Mouse (Mus musculus) right cerebral cortex, postnatal 36 days (tissue): Measurements from ENCODE around the gene 6030408B16Rik.
A peak's percentile ranks its signal among the peaks of the same experiment; 100 is the strongest.

ENCODE experiments used
- DNase-seq, 2 experiments: peaks; one replicate each; pipeline ENCODE4 v3.0.0; 2022; ENCODE audit warnings: low spot score in 2 of 2, mixed read lengths in 1 of 2

Gene 6030408B16Rik

DNA sequence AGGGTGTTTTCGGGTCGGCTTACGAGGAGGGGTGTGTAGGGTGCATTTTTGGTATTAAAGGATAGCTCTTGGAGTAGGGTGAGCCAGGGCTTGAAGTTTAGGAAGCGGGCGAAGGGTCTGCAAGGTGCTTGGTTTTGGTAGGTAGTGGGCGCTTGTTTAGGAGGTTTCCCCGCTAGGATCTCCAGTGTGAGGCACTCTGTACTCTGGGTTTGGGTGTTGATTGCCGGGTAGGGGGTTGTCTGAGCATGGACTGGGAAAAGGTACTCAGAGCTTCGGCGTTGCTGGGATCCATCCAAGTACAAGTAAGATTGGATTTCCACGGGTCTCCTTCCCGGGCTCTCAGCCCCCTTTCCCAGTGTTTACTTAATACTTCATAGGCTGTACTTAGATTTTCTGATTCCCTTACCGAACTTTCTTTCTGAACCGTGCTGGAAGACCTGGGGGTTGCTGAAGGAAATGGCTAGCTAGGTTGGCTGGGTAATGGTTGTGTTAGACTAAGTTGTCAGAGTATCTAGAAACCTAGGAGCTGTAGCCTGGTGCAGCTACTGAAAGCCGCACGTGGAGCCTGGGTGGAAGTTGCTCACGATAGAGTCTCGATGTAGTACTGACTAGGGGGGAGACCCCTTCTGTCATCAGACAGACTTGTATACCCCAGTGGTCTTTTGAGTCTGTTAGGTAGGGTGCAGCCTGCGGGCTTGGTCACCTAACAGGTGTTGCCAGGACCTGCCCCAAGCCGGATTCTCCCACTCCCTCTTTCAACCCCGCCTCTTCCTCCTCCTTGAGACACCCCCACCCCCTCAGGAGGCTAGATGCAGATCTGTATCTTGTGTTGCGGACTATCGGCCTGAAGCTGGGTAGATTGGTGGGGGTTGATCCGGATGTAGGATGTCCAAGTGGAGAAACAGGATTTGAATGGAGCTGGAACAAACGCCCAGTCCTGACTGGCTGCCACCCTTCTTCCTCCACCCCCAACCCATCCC is 25.7 kb upstream of the 6030408B16Rik start:
- DNase-seq: no peak

DNA sequence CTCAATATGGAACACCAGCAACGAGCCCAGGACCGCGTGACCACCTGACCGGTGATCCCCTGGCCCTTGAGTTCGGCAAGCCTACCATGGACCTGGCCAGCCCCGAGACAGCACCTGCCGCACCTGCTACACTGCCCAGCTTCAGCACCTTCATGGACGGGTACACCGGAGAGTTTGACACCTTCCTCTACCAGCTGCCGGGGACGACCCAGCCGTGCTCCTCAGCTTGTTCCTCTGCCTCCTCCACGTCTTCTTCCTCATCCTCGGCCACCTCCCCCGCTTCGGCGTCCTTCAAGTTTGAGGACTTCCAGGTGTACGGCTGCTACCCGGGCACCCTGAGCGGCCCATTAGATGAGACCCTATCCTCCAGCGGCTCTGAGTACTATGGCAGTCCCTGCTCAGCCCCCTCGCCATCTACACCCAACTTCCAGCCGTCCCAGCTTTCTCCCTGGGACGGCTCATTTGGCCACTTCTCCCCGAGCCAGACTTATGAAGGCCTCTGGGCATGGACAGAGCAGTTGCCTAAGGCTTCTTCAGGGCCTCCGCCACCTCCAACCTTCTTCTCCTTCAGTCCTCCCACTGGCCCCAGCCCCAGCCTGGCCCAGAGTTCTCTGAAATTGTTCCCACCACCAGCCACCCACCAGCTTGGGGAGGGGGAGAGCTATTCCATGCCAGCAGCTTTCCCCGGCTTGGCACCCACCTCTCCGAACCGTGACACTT is 22.8 kb upstream of the 6030408B16Rik start:
- no peak for DNase-seq

DNA sequence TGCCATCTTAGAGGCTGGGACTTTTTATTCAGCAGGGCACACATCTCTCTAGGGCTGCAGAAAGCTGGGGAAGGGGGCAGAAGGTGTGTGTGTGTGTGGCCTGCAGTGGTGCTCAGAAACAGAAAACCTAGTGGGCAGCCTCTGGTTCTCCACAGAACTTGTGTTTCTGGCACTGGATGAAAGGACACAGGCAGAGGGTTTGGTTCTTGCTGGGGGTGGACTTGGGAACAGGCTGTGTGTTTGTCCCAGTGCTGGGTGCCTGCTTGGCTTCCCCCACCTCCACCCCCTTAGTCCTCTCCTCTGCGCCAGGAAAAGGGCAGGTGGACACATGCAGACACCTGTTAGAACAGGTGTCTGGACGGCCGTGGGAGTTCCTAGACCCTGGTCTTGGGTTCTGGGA is 21.9 kb upstream of the 6030408B16Rik start:
- DNase-seq: no peak

DNA sequence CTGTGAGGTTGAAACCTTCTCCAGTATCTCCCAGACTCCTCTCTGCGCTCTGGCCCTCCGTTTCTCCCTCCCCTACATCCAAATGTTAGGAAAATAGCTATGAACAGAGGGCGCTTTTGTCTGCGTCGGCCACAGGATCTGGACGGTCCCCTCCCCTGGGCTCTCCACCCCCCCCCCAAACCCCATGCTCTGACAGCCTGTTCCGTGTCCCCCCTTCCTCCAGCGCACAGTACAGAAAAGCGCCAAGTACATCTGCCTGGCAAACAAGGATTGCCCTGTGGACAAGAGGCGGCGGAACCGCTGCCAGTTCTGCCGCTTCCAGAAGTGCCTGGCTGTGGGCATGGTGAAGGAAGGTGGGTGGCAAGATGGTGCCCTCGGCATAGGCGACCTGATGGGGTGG is 21.5 kb upstream of the 6030408B16Rik start:
- no peak for DNase-seq

DNA sequence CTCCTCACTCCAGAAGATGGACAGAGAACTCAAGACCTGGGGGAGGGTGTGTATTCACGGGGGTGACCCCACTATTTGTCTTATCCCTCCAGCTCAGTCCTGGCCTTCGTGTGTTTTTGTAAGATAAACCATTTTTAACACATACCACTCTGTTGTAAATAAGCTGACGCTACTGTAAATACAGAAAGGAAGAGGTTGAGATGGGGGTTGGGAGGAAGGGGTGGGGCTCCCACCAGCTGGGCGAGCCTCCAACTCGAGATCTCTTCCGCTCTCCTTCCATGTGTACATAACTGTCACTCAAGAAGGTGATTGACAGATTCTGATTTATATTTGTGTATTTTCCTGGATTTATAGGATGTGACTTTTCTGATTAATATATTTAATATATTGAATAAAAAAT is 18.6 kb upstream of the 6030408B16Rik start:
- no peak for DNase-seq

DNA sequence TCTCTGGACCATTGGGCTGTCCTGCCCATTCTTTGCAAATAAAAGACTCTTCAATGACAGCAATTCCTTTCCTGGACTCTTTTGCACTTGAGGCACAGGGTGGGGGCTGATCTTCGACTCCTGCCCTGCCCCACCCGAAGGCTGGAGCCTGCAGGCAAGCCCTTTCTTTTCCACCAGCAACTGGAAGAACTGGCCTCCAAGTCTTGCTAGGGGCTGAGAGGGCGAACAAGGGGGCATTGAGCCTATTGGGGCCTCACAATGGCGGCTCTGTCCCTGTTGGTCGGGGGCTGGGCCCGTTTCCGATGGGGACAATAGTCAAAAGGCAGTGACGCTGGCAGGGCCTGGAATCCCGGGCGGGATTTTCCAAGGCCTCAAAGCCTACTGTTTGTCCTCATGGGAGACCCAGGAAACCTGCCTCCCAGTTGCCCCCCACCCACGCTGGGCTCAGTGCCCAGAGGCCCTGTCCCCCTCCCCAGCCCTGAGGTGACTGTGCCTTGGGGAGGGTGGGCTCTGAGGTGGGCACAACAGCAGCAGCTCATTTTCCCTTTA is 15.6 kb upstream of the 6030408B16Rik start:
- peak in 1 of 2 experiments; percentile 51 for DNase-seq

DNA sequence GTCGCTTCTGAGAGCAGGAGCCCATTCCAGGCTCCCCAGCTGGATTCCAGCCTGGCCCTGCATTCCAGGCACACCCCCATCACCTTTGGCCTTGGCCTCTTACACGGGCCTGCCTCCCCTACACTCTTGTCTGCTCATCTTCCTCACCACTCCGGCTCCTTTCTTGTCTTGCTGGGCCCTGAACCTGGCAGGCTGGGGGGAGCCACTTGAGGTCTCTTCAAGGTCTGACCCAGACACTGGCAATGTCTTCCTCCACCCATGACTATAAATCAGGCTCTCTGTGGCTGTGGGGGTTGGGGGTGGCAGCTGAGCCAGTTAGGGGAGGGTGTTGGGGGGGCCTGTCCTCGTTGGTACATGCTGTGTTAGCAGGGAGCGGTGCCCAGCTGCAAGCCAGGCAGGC is 14.4 kb upstream of the 6030408B16Rik start:
- no peak for DNase-seq

DNA sequence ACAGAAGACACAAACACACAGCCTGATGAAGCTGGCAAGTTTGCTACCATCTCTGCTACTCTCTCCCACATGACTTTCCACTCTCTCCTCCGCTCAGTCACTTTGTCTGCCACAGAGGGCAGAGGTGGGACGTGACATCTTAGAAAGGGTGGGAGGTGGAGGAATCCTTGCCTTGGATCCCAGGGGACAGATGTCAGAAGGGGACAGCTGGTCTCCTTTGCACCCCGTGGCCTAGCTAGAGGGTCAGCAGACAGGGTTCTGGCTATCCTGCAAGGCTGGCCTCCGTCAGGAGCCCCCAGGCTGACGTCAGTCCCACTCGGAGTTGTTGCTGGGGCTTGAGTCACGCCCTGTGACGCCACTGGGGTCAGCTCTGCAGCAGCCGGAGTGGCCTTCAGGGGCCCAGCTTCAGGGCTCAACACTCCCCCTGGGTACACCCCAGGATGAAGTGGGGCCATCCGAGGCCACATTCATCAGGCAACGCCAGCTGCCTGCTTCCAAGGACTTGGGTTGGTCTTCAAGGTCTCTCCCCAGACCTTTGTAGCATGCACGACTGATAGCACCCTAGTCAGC is 13.5 kb upstream of the 6030408B16Rik start:
- no peak for DNase-seq

DNA sequence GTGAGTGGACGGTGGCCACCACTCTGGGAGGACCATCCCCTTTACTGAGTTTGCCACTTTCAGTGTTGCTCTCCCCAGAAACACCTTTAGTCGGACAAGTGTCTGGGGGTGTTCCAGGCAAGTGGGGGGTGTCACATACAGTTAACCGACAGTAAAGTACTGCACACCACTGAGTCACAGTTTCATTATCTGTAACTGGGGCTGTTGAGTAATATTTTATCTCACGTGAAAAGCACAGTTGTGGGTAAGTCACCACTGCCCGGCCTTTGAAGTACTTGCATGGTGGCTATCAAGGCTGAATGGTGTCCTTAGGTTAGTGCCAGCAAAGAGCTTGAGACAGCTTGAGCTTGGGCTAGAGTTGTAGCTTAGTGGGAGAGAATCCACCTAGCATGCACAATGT is 10.5 kb upstream of the 6030408B16Rik start:
- no peak for DNase-seq

DNA sequence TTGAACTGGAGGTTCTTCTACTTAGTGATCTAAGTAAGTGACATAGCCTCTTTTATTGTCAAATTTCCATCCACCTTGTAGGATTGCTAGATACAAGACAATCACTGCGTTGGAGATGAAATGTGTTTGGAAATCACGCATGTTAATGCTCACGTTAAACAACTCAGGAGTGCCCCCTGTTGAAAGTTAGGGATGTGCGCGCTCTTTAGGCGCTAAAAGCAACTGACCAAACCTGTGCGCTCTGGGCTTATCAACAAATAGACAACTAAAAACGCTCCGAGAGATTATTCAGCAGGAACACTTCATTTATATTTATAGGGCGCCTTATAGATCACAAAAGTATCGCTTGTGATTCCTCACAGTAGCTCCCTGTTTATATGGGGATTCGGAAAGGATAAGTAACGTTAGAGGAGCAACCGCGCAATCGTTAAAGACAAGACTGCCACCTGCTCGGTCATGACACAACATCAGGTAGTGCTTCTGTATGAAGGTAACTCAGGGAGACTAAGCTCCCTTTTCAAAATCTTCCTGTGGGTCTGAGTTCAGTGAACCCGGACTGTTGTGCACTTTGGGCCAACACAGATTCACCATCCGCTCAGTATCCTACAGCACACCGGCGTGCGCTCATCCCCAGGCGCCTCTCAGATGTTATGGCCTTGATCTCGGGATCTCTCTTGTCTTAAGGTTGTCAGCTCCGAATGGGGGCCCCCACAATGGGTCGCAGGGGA is 9.7 kb upstream of the 6030408B16Rik start:
- no peak for DNase-seq

DNA sequence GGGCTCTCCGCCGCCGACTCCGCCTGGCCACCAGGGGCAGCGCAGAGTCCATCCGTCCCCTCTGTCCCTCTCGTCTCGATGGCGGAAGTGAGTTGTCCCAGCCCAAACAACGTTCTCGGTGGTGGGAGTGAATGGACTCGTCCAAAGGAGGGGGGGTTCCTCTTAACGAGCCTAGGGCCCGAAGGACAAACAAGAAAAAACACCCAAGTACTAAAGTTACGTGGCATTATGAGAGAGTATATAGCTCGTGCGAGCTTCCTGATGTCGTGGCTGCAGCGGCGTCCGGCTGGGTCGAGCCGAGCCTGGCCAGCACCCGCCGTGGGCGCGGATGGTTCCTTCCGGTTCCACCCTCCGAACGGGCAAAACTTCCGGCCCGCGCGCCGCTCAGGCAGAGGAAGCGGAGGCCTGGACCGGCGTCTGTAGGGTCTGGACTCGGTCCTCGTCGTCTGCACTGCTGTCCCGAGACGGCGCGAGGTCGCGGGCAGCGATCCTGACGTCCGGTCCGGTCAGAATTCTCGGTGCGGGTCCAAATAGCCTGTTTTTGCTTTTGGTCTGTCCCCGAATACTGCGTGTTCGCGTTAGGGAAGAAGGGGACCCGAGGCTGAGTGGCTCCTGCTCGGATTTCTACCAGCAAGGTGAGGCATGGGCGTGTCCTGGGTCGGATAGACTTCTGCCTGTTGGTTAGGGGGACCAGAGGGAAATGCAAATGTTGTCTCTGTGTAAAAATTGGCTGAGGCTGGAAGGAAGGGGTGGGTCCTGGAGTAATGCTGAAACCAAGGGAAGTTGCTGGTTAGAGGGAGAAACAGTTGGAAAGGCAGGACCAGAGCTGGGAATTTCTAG is 8.9 kb upstream of the 6030408B16Rik start, which contains the start of gene Atg101:
Gene Atg101, plus strand, starts transcription at position 362 of the 840 bp plus-strand sequence.
- DNase-seq: peak; percentile 78 to 82

DNA sequence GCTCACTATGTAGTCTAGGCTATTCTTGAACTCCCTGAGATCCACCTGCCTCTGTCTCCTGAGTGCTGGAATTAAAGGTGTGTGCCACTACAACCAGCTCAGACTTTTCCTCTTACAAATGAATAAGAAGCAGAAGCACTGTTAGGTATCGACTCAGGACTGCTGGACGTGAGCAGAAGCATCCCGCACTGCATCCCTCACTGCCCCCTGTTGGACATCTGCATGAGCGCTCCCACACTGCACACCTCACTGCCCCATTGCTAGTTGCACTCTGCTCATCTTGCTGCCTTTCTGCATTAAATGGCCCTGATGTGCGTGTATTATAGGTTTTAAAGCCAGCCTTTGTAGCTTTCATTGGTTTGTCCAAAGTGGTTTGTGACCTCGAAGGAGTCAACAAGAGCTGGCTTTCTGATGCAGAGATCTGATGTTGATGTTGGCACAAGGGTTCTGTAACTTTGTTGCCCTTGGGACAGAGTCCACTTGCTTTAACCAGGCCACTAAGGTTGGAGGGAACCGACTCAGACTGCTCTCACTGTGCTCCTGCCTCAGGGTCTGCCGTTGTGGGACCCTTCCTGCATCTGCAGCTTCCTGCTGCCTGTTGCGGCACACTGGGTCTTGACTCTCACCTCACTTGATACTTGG is 6.8 kb upstream of the 6030408B16Rik start:
- DNase-seq: no peak

DNA sequence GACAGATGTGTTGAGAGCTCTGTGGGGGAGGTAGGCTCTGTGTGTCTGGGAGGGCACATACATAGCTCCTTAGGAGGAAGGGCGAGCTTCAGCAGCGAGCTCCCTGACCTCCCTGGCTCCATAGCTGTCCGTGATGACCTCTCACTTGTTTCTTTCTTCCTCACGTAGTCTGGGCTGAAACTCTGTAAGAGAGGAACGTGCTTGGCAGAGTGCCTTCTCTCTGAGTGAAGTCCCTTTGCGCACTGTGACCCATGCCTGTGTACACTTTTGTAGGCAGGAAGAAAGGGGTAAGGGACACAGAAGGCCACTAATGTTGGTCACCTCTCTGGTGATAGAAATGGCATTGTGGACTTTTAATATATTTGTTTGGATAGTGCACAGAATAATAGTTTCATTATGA is 5.7 kb upstream of the 6030408B16Rik start:
- DNase-seq: no peak

DNA sequence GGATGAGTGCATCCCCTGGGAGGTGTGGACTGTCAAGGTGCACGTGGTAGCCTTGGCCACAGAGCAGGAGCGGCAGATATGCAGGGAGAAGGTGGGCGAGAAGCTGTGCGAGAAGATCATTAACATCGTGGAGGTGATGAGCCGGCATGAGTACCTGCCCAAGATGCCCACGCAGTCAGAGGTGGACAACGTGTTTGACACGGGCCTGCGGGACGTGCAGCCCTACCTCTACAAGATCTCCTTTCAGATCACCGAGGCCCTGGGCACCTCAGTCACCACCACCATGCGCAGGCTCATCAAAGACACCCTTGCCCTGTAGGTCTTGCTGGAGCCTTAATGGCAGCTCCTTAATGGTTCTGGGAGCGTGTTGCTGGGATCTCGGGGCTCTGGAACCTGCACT is 2.7 kb upstream of the 6030408B16Rik start:
- no peak for DNase-seq

DNA sequence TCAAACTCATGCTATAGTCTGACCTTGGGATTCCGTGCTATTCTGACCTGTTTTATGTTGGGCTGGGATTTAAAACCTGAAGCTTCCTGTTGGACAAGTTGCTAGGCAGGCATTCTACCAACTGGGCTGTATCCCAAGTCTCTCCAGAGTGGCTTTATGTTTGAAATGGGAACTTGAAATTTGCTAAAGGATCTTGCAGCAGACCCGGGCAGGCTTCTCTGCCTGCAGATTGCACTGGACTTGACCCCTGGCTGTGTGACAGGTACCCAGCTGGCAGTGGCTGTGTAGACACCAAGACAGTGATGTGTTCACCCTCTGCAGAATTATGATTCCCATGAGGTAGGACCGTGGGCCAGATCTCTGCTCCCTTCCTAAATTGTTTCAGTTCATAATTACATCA is 1.0 kb upstream of the 6030408B16Rik start:
- DNase-seq: no peak

DNA sequence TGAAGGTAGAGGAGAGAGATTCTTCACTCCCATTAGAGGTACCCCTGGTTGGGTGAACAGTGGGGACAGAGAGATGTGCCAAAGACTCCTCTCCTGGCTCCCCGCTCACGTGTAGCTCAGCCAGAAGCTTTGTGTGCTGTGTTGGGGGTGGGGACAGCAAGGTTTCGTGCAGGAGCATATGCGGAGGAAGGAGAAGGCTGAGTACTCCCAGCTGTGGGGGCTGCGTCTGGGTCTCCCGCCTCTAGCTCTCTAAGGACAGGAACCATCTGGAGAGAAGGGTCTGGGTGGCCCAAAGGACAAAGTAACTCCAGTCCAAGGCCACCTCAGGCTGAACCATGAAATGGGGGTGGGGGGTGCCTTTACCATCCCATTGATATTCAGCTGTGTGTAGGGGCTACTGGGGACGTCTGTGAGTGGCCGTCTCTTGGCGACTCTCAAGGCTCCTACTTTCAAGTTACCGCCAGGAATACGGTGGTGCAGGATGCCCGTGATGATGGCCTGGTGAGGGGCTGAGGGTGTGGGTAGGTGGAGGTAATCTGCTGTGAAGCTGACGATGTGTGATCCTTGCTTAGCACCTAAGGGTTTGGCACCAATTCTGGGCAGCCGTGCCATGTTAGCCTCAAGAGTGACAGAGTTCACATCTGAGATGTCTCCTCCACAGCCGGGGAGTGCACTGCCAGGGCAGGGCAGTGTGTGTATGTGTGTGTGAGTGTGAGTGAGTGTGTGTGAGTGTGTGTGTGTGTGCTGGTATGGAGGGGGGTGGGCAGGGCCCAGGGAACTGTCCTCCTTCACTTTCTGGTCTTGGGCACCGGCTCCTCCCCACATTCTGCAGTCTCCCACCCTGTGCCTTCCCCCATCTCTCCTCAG is 1.2 kb downstream of the 6030408B16Rik start:
- DNase-seq: no peak

DNA sequence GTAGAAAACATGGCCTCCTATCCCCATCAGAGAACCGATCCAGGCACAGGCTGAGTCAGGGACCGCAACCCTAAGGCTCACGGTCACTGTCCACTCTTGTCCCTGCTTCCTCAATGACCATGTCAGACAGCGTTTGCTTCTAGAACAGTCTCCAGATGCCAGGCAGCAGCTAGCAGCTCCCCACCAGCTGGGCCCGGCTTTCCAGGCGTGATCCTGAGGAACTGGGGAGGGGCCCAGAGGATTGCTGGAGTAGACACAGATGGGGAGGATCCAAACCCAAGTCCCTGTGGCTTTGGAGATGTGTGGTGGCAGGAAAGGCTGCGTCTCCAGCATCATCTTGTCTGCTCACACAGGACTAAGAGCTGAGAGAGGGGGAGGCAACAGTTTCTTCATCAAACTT is 2.1 kb downstream of the 6030408B16Rik start:
- no peak for DNase-seq

DNA sequence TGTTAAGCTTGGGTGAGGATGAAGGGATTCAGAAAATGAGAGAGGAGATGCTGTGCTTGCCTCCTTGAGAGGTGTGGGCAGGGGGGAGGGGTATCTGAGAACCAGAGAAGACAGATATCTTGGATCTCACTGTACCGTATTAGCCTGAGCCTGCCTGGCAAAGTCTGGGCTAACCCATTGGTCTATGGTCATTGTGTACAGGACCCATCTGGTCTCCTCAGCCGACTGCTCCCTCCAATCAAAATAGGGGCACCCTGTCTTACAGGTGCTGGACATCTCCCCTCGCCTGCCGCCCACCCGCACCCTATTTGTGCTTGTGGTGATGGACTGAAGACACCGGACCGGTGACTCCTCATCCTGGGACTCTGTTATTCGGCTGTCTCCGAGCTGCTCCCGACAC is 2.6 kb downstream of the 6030408B16Rik start:
- DNase-seq: no peak

DNA sequence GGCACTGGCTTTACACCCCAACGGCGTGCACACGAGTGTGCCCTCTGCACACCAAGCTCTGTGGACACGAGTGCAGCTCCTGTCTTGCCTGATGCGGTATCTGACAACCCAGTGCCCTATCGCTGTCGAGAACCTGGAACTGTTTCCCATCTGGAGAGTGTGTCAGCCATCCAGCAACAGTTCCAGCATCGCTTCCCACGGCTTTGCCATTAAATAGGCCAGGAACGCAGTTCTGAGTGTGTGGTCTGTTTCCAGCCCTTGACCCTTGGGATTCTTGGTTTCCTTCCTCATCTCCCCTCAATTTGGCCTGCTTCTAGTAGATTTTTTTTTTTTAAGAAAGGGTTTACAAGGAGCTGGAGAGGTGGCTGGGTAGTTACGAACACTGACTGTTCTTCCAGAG is 3.1 kb downstream of the 6030408B16Rik start:
- no peak for DNase-seq
